ENCODE assay signal across 27 mouse cellular contexts in genomic region chr1:89919206-89919605, GRCm38 (mm10). TPM values are rescaled to one million over a fixed set of nuclear protein-coding genes. Genes with fewer than 3 reads are reported as not detected.
"Had no signal": no experiment of that assay in that cellular context is flagged by ENCODE, and none has a peak within 500 bp of the region (broad histone marks: within the 10 kb centered on the region; RNA-seq: fewer than 3 reads in every experiment).

No protein-coding gene starts in this region.

- H3K27ac ChIP-seq: gastrocnemius, adult 2 months; heart, embryonic 10.5 days; hindbrain, embryonic 10.5 days; hindbrain, embryonic 12.5 days; hindbrain, embryonic 14.5 days; intestine, embryonic 15.5 days; kidney, embryonic 15.5 days; kidney, postnatal 0 days; layer of hippocampus, adult 2 months; left cerebral cortex, adult 2 months; limb, embryonic 10.5 days; limb, embryonic 12.5 days; liver, embryonic 13.5 days; liver, embryonic 15.5 days had no signal

- ATAC-seq: hindbrain, embryonic 16.5 days; inflammation-experienced regulatory T-cells, adult 6 months; intestine, embryonic 15.5 days; intestine, postnatal 0 days had no signal

- DNase-seq: gastrocnemius, adult 2 months; gastrocnemius, postnatal 10 days; gastrocnemius, postnatal 25 days; heart, adult 18-20 months; heart, postnatal 10 days; heart, postnatal 4 days; kidney, postnatal 4 days; liver; liver, embryonic 13.5 days had no signal

- H3K4me3 ChIP-seq: gastrocnemius, adult 2 months; heart, embryonic 10.5 days; heart, embryonic 12.5 days; hindbrain, embryonic 10.5 days; hindbrain, embryonic 12.5 days; intestine, embryonic 15.5 days; kidney, embryonic 15.5 days; layer of hippocampus, adult 2 months; left cerebral cortex, adult 2 months; limb, embryonic 10.5 days; limb, embryonic 12.5 days; liver, embryonic 13.5 days; liver, embryonic 15.5 days had no signal

- H3K4me2 ChIP-seq: heart, embryonic 12.5 days; hindbrain, embryonic 12.5 days; hindbrain, embryonic 14.5 days; intestine, embryonic 15.5 days; kidney, embryonic 15.5 days; limb, embryonic 12.5 days; liver, embryonic 13.5 days; liver, embryonic 15.5 days had no signal

- H3K36me3 ChIP-seq: heart, embryonic 10.5 days; heart, embryonic 12.5 days; hindbrain, embryonic 10.5 days; hindbrain, embryonic 12.5 days; intestine, embryonic 15.5 days; kidney, embryonic 15.5 days; limb, embryonic 10.5 days; limb, embryonic 12.5 days; liver, embryonic 13.5 days; liver, embryonic 15.5 days had no signal

- H3K9me3 ChIP-seq: hindbrain, embryonic 12.5 days; intestine, embryonic 15.5 days; kidney, embryonic 15.5 days; limb, embryonic 10.5 days; liver, embryonic 13.5 days; liver, embryonic 15.5 days had no signal

- H3K9ac ChIP-seq: heart, embryonic 12.5 days; hindbrain, embryonic 12.5 days; hindbrain, embryonic 14.5 days; intestine, embryonic 15.5 days; kidney, embryonic 15.5 days; limb, embryonic 12.5 days; liver, embryonic 13.5 days; liver, embryonic 15.5 days had no signal

RNA-seq across cellular contexts. Expression of gene Gbx2, which starts 11.8 kb away (rescaled TPM):
- polyA plus RNA-seq: frontal cortex, adult 2 months; heart, embryonic 16.5 days; inflammation-experienced regulatory T-cells, adult 6 months; kidney, postnatal 0 days; limb, embryonic 12.5 days had no signal
